Mouse (Mus musculus) stomach, embryonic 15.5 days (tissue): ENCODE results near the gene Slc45a3. TPM values are rescaled to one million over a fixed set of nuclear protein-coding genes. Genes with fewer than 3 reads are reported as not detected.

Experiments
- ATAC-seq: fragments of 200-750 bp; cut with Nextera tagmentation; 2 replicates; pipeline ENCODE4 v1.8.0; 2017; ENCODE audit warnings: low read depth, moderate number of reproducible peaks, moderate TSS enrichment; ENCODE audit not compliant: insufficient read depth, low FRiP score
- H3K27ac ChIP-seq: fragments of 300-500 bp; sonication (generic); 2 replicates; pipeline ENCODE4 v1.5.1; 2015; ENCODE audit warnings: mild to moderate bottlenecking, inconsistent platforms
- H3K27me3 ChIP-seq: fragments of 300-500 bp; sonication (generic); replicated peaks from 2 replicates; pipeline ENCODE4 v1.6.1; 2015; ENCODE audit warnings: inconsistent platforms
- H3K36me3 ChIP-seq: fragments of 300-500 bp; sonication (generic); 2 replicates; pipeline ENCODE4 v1.6.1; 2015; ENCODE audit warnings: inconsistent platforms
- H3K4me1 ChIP-seq: fragments of 300-500 bp; sonication (generic); 2 replicates; pipeline ENCODE4 v1.6.1; 2015; ENCODE audit warnings: inconsistent platforms
- H3K4me2 ChIP-seq: fragments of 300-500 bp; sonication (generic); 2 replicates; pipeline ENCODE4 v1.6.1; 2015; ENCODE audit warnings: mild to moderate bottlenecking, inconsistent platforms
- H3K4me3 ChIP-seq: fragments of 300-500 bp; sonication (generic); replicated peaks from 2 replicates; pipeline ENCODE4 v1.5.1; 2015; ENCODE audit warnings: inconsistent platforms
- H3K9ac ChIP-seq: fragments of 300-500 bp; sonication (generic); 2 replicates; pipeline ENCODE4 v1.6.1; 2015; ENCODE audit warnings: inconsistent platforms
- H3K9me3 ChIP-seq: fragments of 300-500 bp; sonication (generic); 2 replicates; pipeline ENCODE4 v1.6.1; 2016; ENCODE audit warnings: inconsistent platforms
- WGBS: fragments of 180-500 bp; shearing (Covaris S2); methylation state at CpG from one replicate; pipeline ENCODE4 v1.1.7; 2015; 5-methylcytosine and 5-hydroxymethylcytosine counted together
- polyA plus RNA-seq: library from polyadenylated mRNA; unstranded; fragments of >200 nt; fragmentation: Nextera tagmentation; extraction: Ambion mirVana; gene quantifications from 2 replicates; pipeline ENCODE4 v1.2.1, GENCODE M21; 2015

Gene Slc45a3
- polyA plus RNA-seq, 1 experiment from 2014 or later = 6.0 TPM

- no peaks in the 10 kb centered on the region for H3K36me3 ChIP-seq
- H3K9me3 ChIP-seq = no peaks in the 10 kb centered on the region
- H3K27me3 ChIP-seq = no peaks in the 10 kb centered on the region
- H3K9ac ChIP-seq = no peak overlapping the region
- no peak overlapping the region for H3K4me2 ChIP-seq
- H3K27ac ChIP-seq = no peak overlapping the region
- ATAC-seq = no peak
- 9% methylated on average over 5 of the region's 5 CpGs for WGBS
- H3K4me3 ChIP-seq = no peak overlapping the region
- no peaks in the 10 kb centered on the region for H3K4me1 ChIP-seq
Observed at GRCm38 (mm10) chr1:131982907-131983306, 20.1 kb downstream of the Slc45a3 start.

GRCm38 (mm10) chr1:131983806-131984205 lies 21.0 kb downstream of the Slc45a3 start:
- Histone ChIP-seq H3K4me1 (no peaks in the 10 kb centered on the region), H3K4me2 (no peak overlapping the region), H3K9me3 (no peaks in the 10 kb centered on the region), H3K36me3 (no peaks in the 10 kb centered on the region), H3K27ac (no peak overlapping the region), H3K27me3 (no peaks in the 10 kb centered on the region), H3K4me3 (no peak overlapping the region), H3K9ac (no peak overlapping the region)
- WGBS = 81% methylated on average over 2 of the region's 2 CpGs
- no peak for ATAC-seq

GRCm38 (mm10) chr1:131987432-131987831 lies 24.7 kb downstream of the Slc45a3 start:
- H3K9ac ChIP-seq = no peak overlapping the region
- 63% methylated on average over 15 of the region's 15 CpGs for WGBS
- no peak for ATAC-seq
- no peaks in the 10 kb centered on the region for H3K9me3 ChIP-seq
- no peak overlapping the region for H3K4me2 ChIP-seq
- no peaks in the 10 kb centered on the region for H3K27me3 ChIP-seq
- no peak overlapping the region for H3K4me3 ChIP-seq
- no peak overlapping the region for H3K27ac ChIP-seq
- H3K4me1 ChIP-seq = no peaks in the 10 kb centered on the region
- H3K36me3 ChIP-seq = no peaks in the 10 kb centered on the region

GRCm38 (mm10) chr1:131989476-131989875 lies 26.7 kb downstream of the Slc45a3 start:
- H3K4me3 ChIP-seq = no peak overlapping the region
- H3K36me3 ChIP-seq = no peaks in the 10 kb centered on the region
- no peaks in the 10 kb centered on the region for H3K27me3 ChIP-seq
- 70% methylated on average over 4 of the region's 4 CpGs for WGBS
- H3K4me1 ChIP-seq = no peaks in the 10 kb centered on the region
- no peak overlapping the region for H3K27ac ChIP-seq
- H3K9me3 ChIP-seq = no peaks in the 10 kb centered on the region
- H3K4me2 ChIP-seq = no peak overlapping the region
- no peak for ATAC-seq
- no peak overlapping the region for H3K9ac ChIP-seq

GRCm38 (mm10) chr1:131990083-131990760 lies 27.5 kb downstream of the Slc45a3 start:
- Histone ChIP-seq H3K9ac (no peak overlapping the region), H3K4me2 (no peak overlapping the region), H3K4me1 (no peaks in the 10 kb centered on the region), H3K9me3 (no peaks in the 10 kb centered on the region), H3K27me3 (no peaks in the 10 kb centered on the region), H3K4me3 (no peak overlapping the region), H3K27ac (no peak overlapping the region), H3K36me3 (no peaks in the 10 kb centered on the region)
- ATAC-seq = no peak
- WGBS = 80% methylated on average over 9 of the region's 9 CpGs

- H3K27ac ChIP-seq = no peak overlapping the region
Observed at GRCm38 (mm10) chr1:131992561-131993001, 29.8 kb downstream of the Slc45a3 start.

GRCm38 (mm10) chr1:131993169-131994040 lies 30.6 kb downstream of the Slc45a3 start:
- WGBS = 81% methylated on average over 12 of the region's 12 CpGs
- no peak overlapping the region for H3K4me2 ChIP-seq
- no peaks in the 10 kb centered on the region for H3K4me1 ChIP-seq
- no peak overlapping the region for H3K9ac ChIP-seq
- no peaks in the 10 kb centered on the region for H3K27me3 ChIP-seq
- H3K27ac ChIP-seq = no peak overlapping the region
- H3K4me3 ChIP-seq = no peak overlapping the region
- ATAC-seq = no peak
- H3K36me3 ChIP-seq = no peaks in the 10 kb centered on the region
- no peaks in the 10 kb centered on the region for H3K9me3 ChIP-seq

More at GRCm38 (mm10) chr1:131992561-131993001, 29.8 kb downstream of the Slc45a3 start:
- H3K27me3 ChIP-seq = no peaks in the 10 kb centered on the region
- H3K4me2 ChIP-seq = no peak overlapping the region
- 69% methylated on average over 7 of the region's 7 CpGs for WGBS
- H3K9ac ChIP-seq = no peak overlapping the region
- H3K4me1 ChIP-seq = no peaks in the 10 kb centered on the region
- no peak overlapping the region for H3K4me3 ChIP-seq
- no peaks in the 10 kb centered on the region for H3K36me3 ChIP-seq
- no peak for ATAC-seq
- no peaks in the 10 kb centered on the region for H3K9me3 ChIP-seq

- Histone ChIP-seq H3K27me3 (no peaks in the 10 kb centered on the region), H3K36me3 (no peaks in the 10 kb centered on the region), H3K9me3 (no peaks in the 10 kb centered on the region), H3K4me1 (no peaks in the 10 kb centered on the region), H3K4me2 (no peak overlapping the region), H3K27ac (no peak overlapping the region), H3K9ac (no peak overlapping the region), H3K4me3 (no peak overlapping the region)
- 41% methylated on average over 4 of the region's 4 CpGs for WGBS
- no peak for ATAC-seq
Observed at GRCm38 (mm10) chr1:131995062-131995461, 32.3 kb downstream of the Slc45a3 start.

- Histone ChIP-seq H3K27me3 (no peaks in the 10 kb centered on the region), H3K4me2 (no peak overlapping the region), H3K27ac (no peak overlapping the region), H3K36me3 (no peaks in the 10 kb centered on the region), H3K9ac (no peak overlapping the region), H3K4me1 (no peaks in the 10 kb centered on the region), H3K9me3 (no peaks in the 10 kb centered on the region), H3K4me3 (no peak overlapping the region)
- ATAC-seq = no peak
Observed at GRCm38 (mm10) chr1:132000506-132000905, 37.7 kb downstream of the Slc45a3 start.

GRCm38 (mm10) chr1:132001880-132002330 lies 39.1 kb downstream of the Slc45a3 start:
- Histone ChIP-seq H3K4me1 (peaks cover 5% of the 10 kb centered on the region; the same call in 1 of the 2 replicates), H3K4me2 (no peak overlapping the region), H3K36me3 (no peaks in the 10 kb centered on the region), H3K27me3 (no peaks in the 10 kb centered on the region), H3K27ac (no peak overlapping the region), H3K4me3 (no peak overlapping the region), H3K9me3 (no peaks in the 10 kb centered on the region), H3K9ac (no peak overlapping the region)
- ATAC-seq = no peak
- WGBS = 78% methylated on average over 4 of the region's 4 CpGs

- no peak overlapping the region for H3K4me3 ChIP-seq
- H3K27me3 ChIP-seq = no peaks in the 10 kb centered on the region
- H3K27ac ChIP-seq = no peak overlapping the region
- H3K9ac ChIP-seq = no peak overlapping the region
- no peaks in the 10 kb centered on the region for H3K9me3 ChIP-seq
- no peak for ATAC-seq
- 60% methylated on average over 2 of the region's 2 CpGs for WGBS
- peaks cover 5% of the 10 kb centered on the region; the same call in 1 of the 2 replicates for H3K4me1 ChIP-seq
- no peaks in the 10 kb centered on the region for H3K36me3 ChIP-seq
- H3K4me2 ChIP-seq = no peak overlapping the region
Observed at GRCm38 (mm10) chr1:132003111-132003510, 40.3 kb downstream of the Slc45a3 start.

- H3K4me1 ChIP-seq = peaks cover 5% of the 10 kb centered on the region; the same call in 1 of the 2 replicates
- no peaks in the 10 kb centered on the region for H3K27me3 ChIP-seq
- H3K9ac ChIP-seq = no peak overlapping the region
- ATAC-seq = no peak
- WGBS = 53% methylated on average over 1 of the region's 1 CpGs
- no peak overlapping the region for H3K4me2 ChIP-seq
- no peaks in the 10 kb centered on the region for H3K9me3 ChIP-seq
- no peaks in the 10 kb centered on the region for H3K36me3 ChIP-seq
- H3K4me3 ChIP-seq = no peak overlapping the region
- no peak overlapping the region for H3K27ac ChIP-seq
Observed at GRCm38 (mm10) chr1:132003817-132004216, 41.0 kb downstream of the Slc45a3 start.
